Mouse (Mus musculus) A20 (cell line): ENCODE results near the gene Acot12.
A peak's percentile ranks its signal among the peaks of the same experiment; 100 is the strongest.
"Not testable (repeated sequence)": the region's sequence is repeated elsewhere in the genome, so short reads cannot be mapped to it uniquely, and the experiment has no call there.

ENCODE experiments used
- DNase-seq: peaks from one replicate; pipeline ENCODE4 v3.0.0-alpha.2; 2011; ENCODE audit warnings: low read depth, low spot score

The Acot12 gene

GRCm38 (mm10) chr13:91759791-91760190, 18.5 kb downstream of the Acot12 start:
- no peak for DNase-seq

- no peak for DNase-seq
Measured at GRCm38 (mm10) chr13:91760302-91761050, 19.2 kb downstream of the Acot12 start.

- DNase-seq = no peak
Measured at GRCm38 (mm10) chr13:91761654-91762445, 20.5 kb downstream of the Acot12 start.

- DNase-seq = not testable (repeated sequence)
Measured at GRCm38 (mm10) chr13:91763654-91764053, 22.3 kb downstream of the Acot12 start.

- DNase-seq = no peak
Measured at GRCm38 (mm10) chr13:91765627-91766026, 24.3 kb downstream of the Acot12 start.

GRCm38 (mm10) chr13:91768683-91769651, 27.7 kb downstream of the Acot12 start:
- peak; percentile 57 for DNase-seq

GRCm38 (mm10) chr13:91778092-91778491, 36.8 kb downstream of the Acot12 start:
- DNase-seq = no peak

- DNase-seq = no peak
Measured at GRCm38 (mm10) chr13:91779892-91780291, 38.6 kb downstream of the Acot12 start.

GRCm38 (mm10) chr13:91792035-91792434, 50.7 kb downstream of the Acot12 start:
- DNase-seq = no peak

GRCm38 (mm10) chr13:91794926-91795436, 53.7 kb downstream of the Acot12 start:
- DNase-seq = no peak

- no peak for DNase-seq
Measured at GRCm38 (mm10) chr13:91795593-91795992, 54.3 kb downstream of the Acot12 start.

- DNase-seq = no peak
Measured at GRCm38 (mm10) chr13:91796003-91796402, 54.7 kb downstream of the Acot12 start.

- DNase-seq = no peak
Measured at GRCm38 (mm10) chr13:91796916-91797315, 55.6 kb downstream of the Acot12 start.

- no peak for DNase-seq
Measured at GRCm38 (mm10) chr13:91797442-91797841, 56.1 kb downstream of the Acot12 start.

- no peak for DNase-seq
Measured at GRCm38 (mm10) chr13:91801726-91802125, 60.4 kb downstream of the Acot12 start.

- peak; percentile 93 for DNase-seq
Measured at GRCm38 (mm10) chr13:91807155-91807839, 66.0 kb downstream of the Acot12 start, which contains the start of gene Zcchc9. Gene Zcchc9 (minus strand): TSS chr13:91807705.

- peak; percentile 68 for DNase-seq
Measured at GRCm38 (mm10) chr13:91807874-91808575, 66.7 kb downstream of the Acot12 start.

GRCm38 (mm10) chr13:91809476-91809875, 68.2 kb downstream of the Acot12 start:
- DNase-seq = peak; percentile 64

GRCm38 (mm10) chr13:91814670-91815069, 73.4 kb downstream of the Acot12 start:
- DNase-seq = no peak

- no peak for DNase-seq
Measured at GRCm38 (mm10) chr13:91823735-91824134, 82.4 kb downstream of the Acot12 start.
